Mouse (Mus musculus) megakaryocyte, embryonic 14.5 days (primary cell): ENCODE data around the gene Clybl.

Experiments
- FLI1 ChIP-seq: IDR thresholded peaks from 2 replicates; pipeline ENCODE4 v1.6.1; 2012; ENCODE audit warnings: low read length, inconsistent platforms, mixed read lengths
- GATA1 ChIP-seq: IDR thresholded peaks from 3 replicates; pipeline ENCODE4 v1.6.1; 2012; ENCODE audit warnings: mixed read lengths, low read length, inconsistent platforms, borderline replicate concordance

DNA sequence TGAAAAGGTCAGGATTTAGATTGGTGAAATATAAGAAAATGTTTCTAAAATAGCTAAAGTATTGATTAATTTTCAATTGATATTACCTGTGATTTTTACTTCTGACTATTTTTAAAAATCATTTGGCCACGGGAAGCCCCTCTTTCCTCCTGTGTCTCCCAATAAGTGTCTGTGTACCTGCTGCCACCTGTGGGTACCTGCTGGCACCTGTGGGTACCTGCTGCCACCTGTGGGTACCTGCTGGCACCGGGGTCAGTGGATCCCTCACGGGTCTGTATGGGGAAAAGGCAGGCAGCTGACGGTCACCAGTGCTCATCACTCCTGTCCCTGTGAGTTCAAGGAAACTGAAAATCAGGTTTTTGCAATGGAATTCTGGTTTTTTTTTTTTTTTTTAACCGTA lies 198.5 kb downstream of the Clybl start:
- TF ChIP-seq GATA1 (no peak), FLI1 (no peak)
